Mouse (Mus musculus): ENCODE measurements around the gene Golt1b.

The Golt1b gene

GRCm38 (mm10) chr6:142384521-142384920 is 2.5 kb upstream of the Golt1b start:
- DNase-seq (ENCODE audit: low read depth, low spot score) = no peak

- no peak for DNase-seq (ENCODE audit: low read depth, low spot score)
These were observed 573 bp upstream of the Golt1b start for GRCm38 (mm10) chr6:142386285-142387010.

GRCm38 (mm10) chr6:142387755-142388271 is 792 bp downstream of the Golt1b start:
- no peak for DNase-seq (ENCODE audit: low read depth, low spot score)

- DNase-seq (ENCODE audit: low read depth, low spot score) = no peak
These were observed 2.1 kb downstream of the Golt1b start for GRCm38 (mm10) chr6:142389101-142389500.

- no peak for DNase-seq (ENCODE audit: low read depth, low spot score)
These were observed 5.3 kb downstream of the Golt1b start for GRCm38 (mm10) chr6:142392312-142392711.

- no peak for DNase-seq (ENCODE audit: low read depth, low spot score)
These were observed 7.6 kb downstream of the Golt1b start for GRCm38 (mm10) chr6:142394669-142395068.

- no peak for DNase-seq (ENCODE audit: low read depth, low spot score)
These were observed 8.7 kb downstream of the Golt1b start for GRCm38 (mm10) chr6:142395756-142396155.

GRCm38 (mm10) chr6:142411140-142411539 is 24.1 kb downstream of the Golt1b start:
- DNase-seq (ENCODE audit: low read depth, low spot score) = no peak

GRCm38 (mm10) chr6:142412906-142413491 is 26.0 kb downstream of the Golt1b start, which contains the start of gene Spx:
Spx (plus strand) TSS chr6:142413441.
- DNase-seq (ENCODE audit: low read depth, low spot score) = no peak

- DNase-seq (ENCODE audit: low read depth, low spot score) = no peak
These were observed 26.8 kb downstream of the Golt1b start for GRCm38 (mm10) chr6:142413845-142414244.

- no peak for DNase-seq (ENCODE audit: low read depth, low spot score)
These were observed 27.6 kb downstream of the Golt1b start for GRCm38 (mm10) chr6:142414597-142414996.

GRCm38 (mm10) chr6:142424976-142425375 is 38.0 kb downstream of the Golt1b start:
- peak; percentile 9 for DNase-seq (ENCODE audit: low read depth, low spot score)

- no peak for DNase-seq (ENCODE audit: low read depth, low spot score)
These were observed 42.1 kb downstream of the Golt1b start for GRCm38 (mm10) chr6:142429072-142429471.

GRCm38 (mm10) chr6:142451381-142451780 is 64.4 kb downstream of the Golt1b start:
- DNase-seq (ENCODE audit: low read depth, low spot score) = no peak

- DNase-seq (ENCODE audit: low read depth, low spot score) = no peak
These were observed 66.3 kb downstream of the Golt1b start for GRCm38 (mm10) chr6:142453311-142453710.

All from retina, postnatal 7 days (tissue).